Mouse (Mus musculus) cortical plate, adult 2 months (tissue): ENCODE data around the gene Phc3. TPM values are rescaled to one million over a fixed set of nuclear protein-coding genes. Genes with fewer than 3 reads are reported as not detected.

Experiments
- H3K27ac ChIP-seq: fragments of 200-500 bp; 2 replicates; pipeline ENCODE4 v1.5.1; 2012; ENCODE audit warnings: low read length, control low read depth, inconsistent platforms; ENCODE audit not compliant: insufficient read depth
- H3K4me1 ChIP-seq: fragments of 200-500 bp; 2 replicates; pipeline ENCODE4 v1.6.1; 2011; ENCODE audit warnings: low read length; ENCODE audit not compliant: control insufficient read depth, insufficient read depth
- H3K4me3 ChIP-seq: fragments of 200-500 bp; 2 replicates; pipeline ENCODE4 v1.5.1; 2011; ENCODE audit warnings: mild to moderate bottlenecking, low read length, control low read depth; ENCODE audit not compliant: insufficient read depth
- CTCF ChIP-seq: fragments of 200-500 bp; IDR thresholded peaks from 2 replicates; pipeline ENCODE4 v1.5.1; 2011; ENCODE audit warnings: mild to moderate bottlenecking, control low read depth, low read length; ENCODE audit not compliant: insufficient read depth; ENCODE audit errors: extremely low read depth
- POLR2A ChIP-seq: fragments of 200-500 bp; IDR thresholded peaks from 2 replicates; pipeline ENCODE4 v1.6.1; 2011; ENCODE audit warnings: mild to moderate bottlenecking, low read length, control low read depth; ENCODE audit not compliant: insufficient read depth; ENCODE audit errors: extremely low read depth
- polyA plus RNA-seq: library from polyadenylated mRNA; depleted of rRNA; stranded (reverse); fragments of >200 nt; gene quantifications from 2 replicates; pipeline ENCODE4 v1.2.3, GENCODE M21; 2012; rRNA removed

Phc3 gene
- polyA plus RNA-seq, 1 experiment = 22.0 TPM

DNA sequence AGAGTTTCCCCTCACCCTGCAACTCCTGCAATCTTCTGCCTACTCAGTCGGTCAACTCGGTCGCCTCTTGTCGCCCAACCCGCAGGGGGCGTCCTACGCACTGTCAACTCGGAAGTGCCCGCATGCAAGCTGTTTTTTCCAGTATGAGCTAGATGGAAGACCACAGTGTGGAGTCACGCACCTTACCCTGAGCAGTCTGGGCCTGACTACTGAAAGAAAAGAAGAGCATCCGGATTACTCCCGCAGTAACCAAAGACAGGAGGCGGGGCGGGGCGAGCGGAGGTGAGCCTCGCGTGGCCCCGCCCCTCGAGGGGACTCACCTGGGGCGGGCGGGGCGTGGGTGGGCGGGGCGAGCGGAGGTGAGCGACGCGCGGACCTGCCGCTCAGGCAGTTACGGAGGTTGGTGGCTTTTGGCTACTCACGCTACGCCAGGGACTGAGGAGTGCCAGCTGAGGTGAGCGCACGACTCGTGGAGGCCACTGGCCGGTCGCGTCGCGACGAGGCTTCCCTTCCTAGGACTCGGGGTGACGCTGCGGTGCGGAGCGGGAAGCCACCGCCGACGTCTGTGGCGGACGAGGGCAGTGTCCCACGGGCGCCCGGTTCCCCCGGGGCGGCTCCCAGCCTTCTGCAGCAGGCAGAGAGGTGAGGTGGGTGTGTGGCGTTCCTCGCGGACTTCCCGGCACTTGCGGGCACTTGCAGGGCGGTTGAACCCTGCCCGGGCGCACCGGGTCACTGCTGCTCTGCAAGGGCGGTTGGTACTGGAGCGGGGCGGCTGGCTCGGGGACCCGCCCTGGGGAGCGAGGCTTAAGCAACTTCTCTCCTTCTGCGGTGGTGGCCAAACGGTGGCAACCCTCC, 113.4 kb downstream of the Phc3 start, which contains the start of gene Gpr160:
TSS of gene Gpr160 (plus strand) at position 347 of the 855 bp plus-strand sequence.
- TF ChIP-seq POLR2A = no peak
- TF ChIP-seq CTCF = peak; percentile 37; the same call in 1 of the 2 replicates
- Histone ChIP-seq H3K27ac (no peak within 1 kb of the TSS), H3K4me3 (peak within 1 kb of the TSS; percentile 60), H3K4me1 (no peaks in the 10 kb centered on the region)

DNA sequence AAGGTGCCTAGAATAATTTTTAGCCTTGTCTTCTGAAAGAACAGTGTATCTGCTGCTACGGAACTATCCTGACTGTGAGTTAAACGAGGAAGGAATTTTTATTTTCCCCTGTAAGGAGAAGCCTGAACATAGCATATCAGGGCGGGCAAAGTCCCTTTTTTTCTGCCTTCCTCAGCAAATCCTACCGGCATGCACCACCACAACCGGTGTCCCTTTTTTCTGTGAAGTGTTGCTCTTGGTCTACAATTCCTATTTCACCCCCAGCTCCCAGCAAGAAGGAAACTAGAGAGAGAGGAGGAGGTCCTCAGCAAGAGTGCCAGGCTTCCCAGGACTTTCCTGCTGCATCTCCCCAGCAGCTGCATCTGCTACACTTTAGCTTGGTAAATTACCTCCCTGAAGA, 115.6 kb downstream of the Phc3 start:
- Histone ChIP-seq H3K4me1 (no peaks in the 10 kb centered on the region), H3K27ac (no peak overlapping the region), H3K4me3 (no peak overlapping the region)
- no peak for TF ChIP-seq CTCF
- TF ChIP-seq POLR2A = no peak

GRCm38 (mm10) chr3:30851422-30851821, 117.8 kb downstream of the Phc3 start:
- H3K4me1 ChIP-seq = no peaks in the 10 kb centered on the region
- TF ChIP-seq POLR2A (no peak), CTCF (no peak)
- no peak overlapping the region for H3K27ac ChIP-seq
- no peak overlapping the region for H3K4me3 ChIP-seq

Other genes with a start within 250 kb of the Phc3 start
- 0.04 TPM in 1 of 2 replicates, not detected in the other for gene Samd7, start 223.1 kb downstream of the Phc3 start, polyA plus RNA-seq
- 89.9 and 90.7 TPM in 2 replicates for gene Sec62, start 176.5 kb downstream of the Phc3 start, polyA plus RNA-seq
- 1.5 and 2.6 TPM in 2 replicates for gene Gpr160, start 113.5 kb downstream of the Phc3 start, polyA plus RNA-seq
- gene Prkci, start 26.3 kb upstream of the Phc3 start, polyA plus RNA-seq = 41.4 and 42.7 TPM in 2 replicates
- gene Skil, start 125.6 kb upstream of the Phc3 start, polyA plus RNA-seq = 23.5 and 24.2 TPM in 2 replicates
- 267 and 352 TPM in 2 replicates for gene Cldn11, start 180.5 kb upstream of the Phc3 start, polyA plus RNA-seq